Mouse (Mus musculus) cerebellum, adult 9-10 months (tissue): ENCODE data around the gene Tspan10.

Source experiments
- DNase-seq: peaks from one replicate; pipeline ENCODE4 v3.0.0; 2022

The Tspan10 gene

GRCm38 (mm10) chr11:120457370-120457769 lies 14.9 kb downstream of the Tspan10 start:
- DNase-seq: no peak

GRCm38 (mm10) chr11:120457772-120458751 lies 15.6 kb downstream of the Tspan10 start, which contains the start of the genes Oxld1 and Ccdc137:
TSS of gene Oxld1 (minus strand) at chr11:120458068.
TSS of gene Ccdc137 (plus strand) at chr11:120458115.
- DNase-seq: peak; percentile 56

- DNase-seq: no peak
These were observed 16.6 kb downstream of the Tspan10 start for GRCm38 (mm10) chr11:120458847-120459597.

GRCm38 (mm10) chr11:120463536-120463935 lies 21.1 kb downstream of the Tspan10 start:
- no peak for DNase-seq

GRCm38 (mm10) chr11:120464365-120464764 lies 21.9 kb downstream of the Tspan10 start:
- DNase-seq: no peak

GRCm38 (mm10) chr11:120465521-120465920 lies 23.1 kb downstream of the Tspan10 start:
- no peak for DNase-seq

GRCm38 (mm10) chr11:120467051-120467735 lies 24.7 kb downstream of the Tspan10 start, which contains the start of gene Arl16:
TSS of gene Arl16 (minus strand) at chr11:120467607.
- DNase-seq: peak; percentile 92

DNA sequence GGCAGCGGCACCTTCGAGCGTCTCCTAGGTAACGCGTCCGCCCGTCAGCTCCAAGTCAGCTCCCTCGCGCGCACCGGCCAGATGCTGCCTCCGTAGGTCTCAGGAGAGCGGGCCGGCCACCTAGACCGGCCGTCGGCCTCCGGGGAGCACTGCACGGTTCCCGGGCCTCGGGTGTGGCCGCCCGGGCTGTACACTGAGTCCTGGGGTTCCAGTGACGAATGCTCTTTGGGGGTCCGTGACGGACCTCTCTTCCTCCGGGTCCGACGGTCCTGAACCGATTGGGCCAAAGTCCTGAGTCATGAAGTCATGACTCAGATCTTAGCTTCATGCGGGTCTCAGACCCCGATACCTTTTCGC lies 25.3 kb downstream of the Tspan10 start:
- no peak for DNase-seq

DNA sequence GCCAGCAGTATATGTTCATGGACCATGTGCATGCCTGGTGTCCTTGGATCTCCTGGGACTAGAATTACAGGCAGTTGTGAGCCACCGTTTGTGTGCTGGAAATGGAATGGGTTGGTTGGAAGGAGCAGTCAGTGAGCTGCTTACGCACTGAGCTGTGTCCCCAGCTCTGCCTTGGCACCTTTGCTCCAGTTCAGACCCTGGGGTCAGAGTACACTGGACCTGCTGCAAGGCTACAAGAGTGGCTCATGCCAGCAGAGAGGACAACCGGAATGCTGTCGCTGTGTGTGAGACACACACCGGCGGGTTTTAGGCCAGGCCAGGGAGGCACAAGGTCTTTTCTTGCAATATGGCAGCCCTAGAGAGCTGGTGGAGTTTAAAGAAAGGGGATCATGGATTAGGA lies 29.6 kb downstream of the Tspan10 start:
- no peak for DNase-seq

GRCm38 (mm10) chr11:120483448-120483934 lies 41.0 kb downstream of the Tspan10 start:
- DNase-seq: no peak

GRCm38 (mm10) chr11:120484265-120484981 lies 42.0 kb downstream of the Tspan10 start, which contains the start of gene Mrpl12:
TSS of gene Mrpl12 (plus strand) at chr11:120484613.
- peak; percentile 88 for DNase-seq

- DNase-seq: no peak
These were observed 42.8 kb downstream of the Tspan10 start for GRCm38 (mm10) chr11:120485251-120485650.

DNA sequence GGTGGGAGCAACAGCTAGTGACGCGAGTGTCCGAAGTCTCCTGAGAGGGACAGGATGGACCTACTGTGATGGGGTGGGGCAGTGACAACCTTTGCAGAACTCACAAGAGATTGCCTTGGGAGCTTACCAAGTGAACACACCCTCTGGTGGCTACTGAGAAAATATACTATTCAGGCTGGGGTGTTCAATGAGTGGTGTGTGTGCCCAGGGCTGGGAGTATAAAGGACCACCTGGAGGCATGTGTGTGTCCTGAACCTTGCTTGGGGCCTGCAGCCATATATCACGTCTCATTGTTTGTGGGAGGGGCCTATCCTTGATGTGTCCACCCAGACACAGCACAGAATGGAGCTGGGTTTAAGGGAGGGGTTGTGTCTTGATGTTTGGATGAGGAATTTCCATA lies 46.1 kb downstream of the Tspan10 start:
- DNase-seq: no peak

DNA sequence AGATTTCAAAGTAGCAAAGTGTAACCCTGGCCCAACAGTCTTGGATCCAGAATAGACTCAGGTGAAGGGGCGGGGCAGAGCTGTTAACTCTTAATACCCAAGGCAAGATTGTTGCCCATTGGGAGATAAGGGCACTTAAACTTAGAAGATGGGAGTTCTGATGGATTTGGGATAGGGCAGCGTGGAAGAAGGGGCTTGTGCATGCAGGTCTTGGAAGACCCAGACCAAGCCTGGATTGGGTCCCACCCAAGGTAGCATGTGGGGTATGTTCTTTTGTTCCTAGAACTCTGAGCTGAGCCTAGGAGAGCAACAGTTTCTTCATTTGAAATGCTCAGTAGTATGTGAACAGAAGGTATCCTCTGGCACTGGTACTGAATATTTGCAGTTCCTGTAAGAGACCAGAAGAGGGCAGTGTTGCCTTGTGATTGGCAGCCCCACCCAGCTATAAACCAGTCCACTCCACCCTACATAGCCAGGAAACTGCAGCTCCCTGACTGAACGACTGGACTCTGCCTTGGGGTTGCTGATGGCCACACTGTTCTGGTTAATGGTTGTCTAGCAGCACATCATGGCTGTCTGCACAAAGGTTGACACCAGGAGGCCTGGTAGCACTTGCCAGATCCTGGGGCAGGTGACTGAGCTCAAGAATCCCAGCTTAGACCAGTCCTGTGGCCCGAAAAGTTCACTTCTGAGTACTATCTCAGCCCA lies 46.8 kb downstream of the Tspan10 start:
- DNase-seq: peak; percentile 86

- no peak for DNase-seq
These were observed 48.0 kb downstream of the Tspan10 start for GRCm38 (mm10) chr11:120490291-120491046.

DNA sequence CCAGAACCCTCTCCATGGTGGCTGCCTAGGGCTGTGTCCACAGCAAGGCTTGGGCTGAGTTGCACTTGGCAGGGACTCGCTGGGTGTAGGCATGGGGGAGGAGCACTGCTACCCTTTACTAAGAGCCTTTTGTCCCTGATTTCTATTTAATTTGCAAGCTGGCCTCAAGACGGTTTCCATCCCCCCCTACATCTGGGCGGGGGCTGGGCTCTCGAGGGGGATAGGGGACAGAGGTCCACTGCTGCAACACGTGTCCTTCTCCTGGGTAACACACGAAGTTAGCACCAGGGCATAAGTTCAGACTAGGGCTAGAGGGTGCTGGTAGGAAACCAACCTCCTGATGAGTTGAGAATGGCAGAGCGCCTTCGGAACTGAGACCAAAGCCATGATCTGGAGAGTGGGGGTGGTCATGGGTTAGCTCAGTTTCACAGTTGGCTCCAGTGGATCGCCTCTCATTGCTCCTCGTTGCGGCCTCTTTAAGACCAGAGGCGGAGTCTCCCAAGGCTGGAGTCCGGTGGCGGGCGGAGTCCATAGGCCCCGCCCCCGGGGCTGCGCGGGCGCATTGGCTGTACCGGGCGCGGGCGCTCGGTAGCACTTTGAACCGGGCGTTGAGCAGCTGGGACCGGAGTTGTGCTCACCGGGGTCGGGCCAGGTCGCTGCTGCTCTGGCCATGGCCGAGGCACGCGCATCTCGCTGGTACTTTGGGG lies 49.0 kb downstream of the Tspan10 start, which contains the start of gene Slc25a10:
Gene Slc25a10 (plus strand): TSS at position 524 of the 707 bp plus-strand sequence.
- peak; percentile 88 for DNase-seq

DNA sequence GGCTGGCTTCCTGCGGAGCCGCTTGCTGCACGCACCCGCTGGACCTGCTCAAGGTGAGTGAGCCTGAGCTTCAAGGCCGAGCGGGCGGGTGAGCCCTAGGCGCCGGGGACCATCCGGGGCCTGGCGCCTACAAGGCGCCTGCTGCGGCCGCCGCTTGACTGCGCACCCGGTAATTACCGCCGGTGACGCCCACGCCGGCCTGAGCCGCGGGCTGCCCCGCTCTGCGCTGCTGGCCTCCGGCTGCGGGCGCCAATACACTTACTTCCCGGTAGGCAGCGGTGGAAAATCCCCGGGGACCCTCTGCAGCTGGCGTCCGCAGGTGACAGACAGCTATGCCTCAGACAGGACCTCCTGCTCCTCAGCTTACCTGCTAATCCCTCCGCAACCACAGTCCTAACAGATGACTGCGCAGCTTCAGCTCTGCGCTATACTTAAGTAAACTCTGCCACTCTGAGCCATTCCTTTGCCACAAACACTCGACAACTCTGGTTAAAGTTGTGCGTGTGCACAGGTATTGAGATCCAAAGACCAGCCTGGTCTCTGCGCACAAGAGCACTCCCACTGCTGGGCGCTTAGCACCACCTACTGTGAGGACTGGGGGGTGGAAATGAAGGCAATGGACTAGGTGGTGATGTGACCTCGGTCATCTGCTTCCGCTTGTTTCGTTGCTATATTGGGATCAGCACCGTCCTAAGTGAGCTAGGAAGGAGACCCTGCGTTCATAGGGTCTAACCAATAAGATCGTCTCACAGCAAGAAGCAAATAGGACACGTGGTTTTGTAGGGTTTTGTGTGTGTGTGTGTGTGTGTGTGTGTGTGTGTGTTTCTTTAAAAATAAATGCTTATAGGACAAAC lies 49.8 kb downstream of the Tspan10 start:
- DNase-seq: no peak

DNA sequence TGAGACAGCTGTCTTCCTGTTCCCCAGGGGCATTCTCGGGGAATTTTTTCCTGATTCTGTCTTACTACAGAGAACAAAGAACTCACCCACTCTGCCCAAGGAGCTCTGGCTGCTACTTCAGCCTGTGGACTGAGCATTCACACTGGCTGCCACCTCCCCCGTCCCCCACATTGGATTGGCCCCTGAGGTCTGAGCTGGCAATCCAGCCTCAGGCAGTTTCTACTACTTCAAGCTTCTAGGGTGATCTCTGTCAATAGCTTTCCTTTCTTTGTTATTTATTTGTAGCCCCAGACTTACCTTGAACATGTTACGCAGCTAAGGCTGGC lies 50.4 kb downstream of the Tspan10 start:
- DNase-seq: no peak

GRCm38 (mm10) chr11:120493351-120493750 lies 50.9 kb downstream of the Tspan10 start:
- no peak for DNase-seq
